Mouse (Mus musculus) CH12.LX (cell line): ENCODE measurements around the gene Socs1. TPM values are rescaled to one million over a fixed set of nuclear protein-coding genes. Genes with fewer than 3 reads are reported as not detected.

Experiments
- DNase-seq: peaks from one replicate; pipeline ENCODE4 v3.0.0-alpha.2; 2013; ENCODE audit errors: extremely low read depth
- H3K27ac ChIP-seq: 2 replicates; pipeline ENCODE4 v1.5.1; 2012; ENCODE audit warnings: low read depth, mild to moderate bottlenecking, control low read depth, moderate library complexity; ENCODE audit not compliant: insufficient read depth
- H3K27me3 ChIP-seq: replicated peaks from 2 replicates; pipeline ENCODE3; 2012; ENCODE audit warnings: inconsistent platforms
- H3K36me3 ChIP-seq, 2 experiments: replicated peaks in 1 of 2; 2 replicates each; pipeline versions ENCODE3 to v1.6.1; 2012; ENCODE audit warnings: inconsistent platforms in 1 of 2, low read length in 1 of 2, mild to moderate bottlenecking in 1 of 2, mixed read lengths in 1 of 2, moderate library complexity in 1 of 2; ENCODE audit not compliant: control insufficient read depth in 1 of 2, insufficient read depth in 1 of 2
- H3K4me1 ChIP-seq, 2 experiments: 2 replicates each; pipeline ENCODE4 v1.6.1; 2012; ENCODE audit warnings: inconsistent platforms in 1 of 2, moderate library complexity in 1 of 2; ENCODE audit not compliant: insufficient read depth in 2 of 2, control insufficient read depth in 1 of 2
- H3K4me2 ChIP-seq: 2 replicates; pipeline ENCODE4 v1.6.1; 2012; ENCODE audit warnings: low read depth, mild to moderate bottlenecking, control low read depth; ENCODE audit not compliant: poor library complexity, insufficient read depth, severe bottlenecking
- H3K4me3 ChIP-seq, 3 experiments: fragments of 150-350 bp in 1 of 3; sonication (generic) in 1 of 3; replicated peaks in 1 of 3; 2 replicates each; pipeline versions ENCODE3 to v1.5.1; 2011 to 2012; ENCODE audit warnings: low read depth in 2 of 3, low read length in 2 of 3, mild to moderate bottlenecking in 2 of 3, moderate library complexity in 2 of 3, control low read depth in 1 of 3, improper control_type of control experiment in 1 of 3, inconsistent platforms in 1 of 3, mixed read lengths in 1 of 3; ENCODE audit not compliant: poor library complexity in 1 of 3
- H3K79me2 ChIP-seq: replicated peaks from 2 replicates; pipeline ENCODE4 v1.6.1; 2012; ENCODE audit warnings: mild to moderate bottlenecking, moderate library complexity; ENCODE audit not compliant: control insufficient read depth, poor library complexity, insufficient read depth, severe bottlenecking; ENCODE audit errors: extremely low read depth
- H3K9ac ChIP-seq: 2 replicates; pipeline ENCODE4 v1.6.1; 2012; ENCODE audit warnings: low read depth, mild to moderate bottlenecking, control low read depth, moderate library complexity; ENCODE audit not compliant: insufficient read depth
- H3K9me3 ChIP-seq: replicated peaks from 2 replicates; pipeline ENCODE3; 2012; ENCODE audit warnings: low read length, inconsistent platforms, mixed read lengths
- BHLHE40 ChIP-seq: IDR thresholded peaks from 2 replicates; pipeline ENCODE4 v1.6.1; 2011; ENCODE audit warnings: mild to moderate bottlenecking, low read depth, low read length, improper control_type of control experiment
- CTCF ChIP-seq, 2 experiments: IDR thresholded peaks in 1 of 2; conservative IDR thresholded peaks in 1 of 2; 2 replicates each; pipeline ENCODE4 v1.5.1; 2011 to 2012; ENCODE audit warnings: low read depth in 2 of 2, low read length in 2 of 2, improper control_type of control experiment in 1 of 2, inconsistent platforms in 1 of 2, mild to moderate bottlenecking in 1 of 2, moderate library complexity in 1 of 2
- GABPA ChIP-seq: IDR thresholded peaks from 2 replicates; pipeline ENCODE4 v1.6.1; 2012; ENCODE audit warnings: low read depth, low read length, improper control_type of control experiment, inconsistent platforms; ENCODE audit not compliant: insufficient replicate concordance
- HCFC1 ChIP-seq: IDR thresholded peaks from 2 replicates; pipeline ENCODE4 v1.6.1; 2012; ENCODE audit warnings: low read depth, mild to moderate bottlenecking, inconsistent platforms, low read length, improper control_type of control experiment
- JUN ChIP-seq: IDR thresholded peaks from 2 replicates; pipeline ENCODE4 v1.6.1; 2011; ENCODE audit warnings: low read depth, mild to moderate bottlenecking, low read length, improper control_type of control experiment, moderate library complexity; ENCODE audit not compliant: insufficient read depth
- JUND ChIP-seq: conservative IDR thresholded peaks from 2 replicates; pipeline ENCODE4 v1.6.1; 2011; ENCODE audit warnings: low read depth, low read length, improper control_type of control experiment
- MAX ChIP-seq: IDR thresholded peaks from 2 replicates; pipeline ENCODE4 v1.6.1; 2011; ENCODE audit warnings: low read length, improper control_type of control experiment
- MAZ ChIP-seq: IDR thresholded peaks from 2 replicates; pipeline ENCODE4 v1.6.1; 2012; ENCODE audit warnings: low read depth, mild to moderate bottlenecking, inconsistent platforms, low read length, improper control_type of control experiment, moderate library complexity
- MXI1 ChIP-seq: IDR thresholded peaks from 2 replicates; pipeline ENCODE4 v1.6.1; 2011; ENCODE audit warnings: mild to moderate bottlenecking, low read depth, low read length, improper control_type of control experiment
- MYC ChIP-seq: IDR thresholded peaks from 2 replicates; pipeline ENCODE4 v1.6.1; 2011; ENCODE audit warnings: low read depth, mild to moderate bottlenecking, improper control_type of control experiment, low read length
- NRF1 ChIP-seq: IDR thresholded peaks from 2 replicates; pipeline ENCODE4 v1.6.1; 2014; ENCODE audit warnings: low read depth, mild to moderate bottlenecking, inconsistent platforms, low read length, improper control_type of control experiment, moderate library complexity
- SIN3A ChIP-seq: IDR thresholded peaks from 2 replicates; pipeline ENCODE4 v1.6.1; 2012; ENCODE audit warnings: low read length, improper control_type of control experiment, inconsistent platforms
- SMC3 ChIP-seq: IDR thresholded peaks from 2 replicates; pipeline ENCODE4 v1.6.1; 2011; ENCODE audit warnings: low read depth, low read length, improper control_type of control experiment
- TBP ChIP-seq: conservative IDR thresholded peaks from 2 replicates; pipeline ENCODE4 v1.6.1; 2011; ENCODE audit warnings: low read depth, low read length, improper control_type of control experiment
- UBTF ChIP-seq: IDR thresholded peaks from 2 replicates; pipeline ENCODE4 v1.6.1; 2012; ENCODE audit warnings: low read depth, mild to moderate bottlenecking, inconsistent platforms, low read length, improper control_type of control experiment, moderate library complexity
- USF2 ChIP-seq: conservative IDR thresholded peaks from 2 replicates; pipeline ENCODE4 v1.6.1; 2011; ENCODE audit warnings: low read depth, low read length, improper control_type of control experiment
- ZKSCAN1 ChIP-seq: IDR thresholded peaks from 2 replicates; pipeline ENCODE4 v1.6.1; 2012; ENCODE audit warnings: low read depth, inconsistent platforms, low read length, improper control_type of control experiment, borderline replicate concordance
- ZMIZ1 ChIP-seq: IDR thresholded peaks from 2 replicates; pipeline ENCODE4 v1.6.1; 2012; ENCODE audit warnings: low read depth, mild to moderate bottlenecking, inconsistent platforms, low read length, improper control_type of control experiment
- dilution Hi-C: fragments of 300-500 bp; cut with MboI; formaldehyde crosslinking; loops from 2 replicates; pipeline ENCODE4 v1.14.3; 2020; ENCODE audit warnings: low sequenced_read_pairs; ENCODE audit not compliant: extremely low pct_unique_long_range_greater_than_20kb, extremely low pct_ligation_motif_present
- in situ Hi-C: fragments of 300-500 bp; cut with MboI; formaldehyde crosslinking; loops from 3 replicates; pipeline ENCODE4 v1.14.3; 2019; ENCODE audit warnings: low sequenced_read_pairs, low pct_ligation_motif_present, low pct_unique_long_range_greater_than_20kb, mixed read lengths
- polyA plus RNA-seq: library from polyadenylated mRNA; unstranded; fragments of >175 nt; gene quantifications from 2 replicates; pipeline ENCODE4 v1.2.1, GENCODE M21; 2012; ENCODE audit warnings: low read depth; ENCODE audit not compliant: insufficient read length
- total RNA-seq, 2 experiments: library from RNA; depleted of rRNA; stranded (reverse); fragments of 300-350 nt in 1 of 2; fragments of >200 nt in 1 of 2; gene quantifications; 2 replicates each; pipeline ENCODE4 v1.2.3; 2012 to 2014

Socs1 gene
- total and polyA plus RNA-seq, 3 experiments, result 18.8 to 29.1 (median 27.6) TPM

DNA sequence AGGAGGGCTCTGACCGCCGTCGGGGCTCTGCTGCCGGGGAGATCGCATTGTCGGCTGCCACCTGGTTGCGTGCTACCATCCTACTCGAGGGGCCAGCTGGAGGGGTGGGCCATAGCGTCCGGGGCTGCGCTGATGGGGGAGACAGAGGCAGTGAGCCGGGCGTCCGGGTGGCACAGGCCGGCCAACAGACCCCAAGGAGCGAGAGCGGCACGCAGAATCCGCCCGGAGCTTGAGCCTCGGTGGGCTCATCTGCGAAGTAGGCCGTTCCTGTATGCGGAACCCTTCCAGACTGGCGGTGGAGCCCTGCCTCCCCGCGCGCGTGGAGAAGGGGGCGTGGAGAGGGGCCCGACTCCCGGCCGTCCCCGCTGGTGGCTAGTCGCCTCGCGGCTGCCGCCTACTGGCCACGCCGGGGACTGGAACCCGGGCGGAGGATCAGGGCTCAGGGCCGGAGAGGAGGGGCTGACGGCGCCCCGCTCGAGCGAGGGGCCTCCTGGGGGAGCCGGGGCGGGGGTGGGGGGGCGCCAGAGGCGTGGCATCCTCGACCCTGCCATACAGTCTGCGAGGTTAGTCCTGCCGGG lies 454 bp downstream of the Socs1 start (continued):
- TF ChIP-seq TBP (peak; percentile 64; the same call in 1 of the 2 replicates), SIN3A (peak; percentile 81; the same call in 1 of the 2 replicates), ZKSCAN1 (no peak), GABPA (no peak), USF2 (no peak), JUND (no peak), SMC3 (peak; percentile 88), BHLHE40 (peak; percentile 18; the same call in 1 of the 2 replicates), NRF1 (no peak)
- TF ChIP-seq, all 38 proteins: peak for 21

DNA sequence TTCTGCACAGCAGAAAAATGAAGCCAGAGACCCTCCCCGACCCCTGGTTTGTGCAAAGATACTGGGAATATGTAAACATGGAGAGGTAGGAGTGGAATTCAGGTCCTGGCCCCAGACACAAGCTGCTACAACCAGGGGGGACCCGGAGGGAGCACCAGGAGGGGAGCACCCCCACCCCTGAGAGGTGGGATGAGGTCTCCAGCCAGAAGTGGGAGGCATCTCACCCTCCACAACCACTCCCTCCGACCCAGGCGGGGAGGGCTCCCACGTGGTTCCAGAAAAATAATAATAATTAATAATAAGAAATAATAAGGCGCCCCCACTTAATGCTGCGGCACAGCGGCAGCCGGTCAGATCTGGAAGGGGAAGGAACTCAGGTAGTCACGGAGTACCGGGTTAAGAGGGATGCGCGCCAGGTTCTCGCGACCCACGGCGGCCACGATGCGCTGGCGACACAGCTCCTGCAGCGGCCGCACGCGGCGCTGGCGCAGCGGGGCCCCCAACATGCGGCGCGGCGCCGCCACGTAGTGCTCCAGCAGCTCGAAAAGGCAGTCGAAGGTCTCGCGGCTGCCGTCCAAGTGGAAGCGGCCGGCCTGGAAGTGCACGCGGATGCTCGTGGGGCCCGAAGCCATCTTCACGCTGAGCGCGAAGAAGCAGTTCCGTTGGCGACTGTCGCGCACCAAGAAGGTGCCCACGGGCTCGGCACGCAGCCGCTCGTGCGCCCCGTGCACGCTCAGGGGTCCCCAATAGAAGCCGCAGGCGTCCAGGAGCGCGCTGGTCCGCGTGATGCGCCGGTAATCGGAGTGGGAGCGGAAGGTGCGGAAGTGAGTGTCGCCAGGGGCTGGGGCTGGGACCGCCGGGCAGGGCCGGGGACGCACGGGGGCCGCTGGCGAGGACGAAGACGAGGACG lies 1.2 kb downstream of the Socs1 start:
- peak overlapping the region; percentile 89 for H3K27ac ChIP-seq
- H3K9me3 ChIP-seq, result no peaks in the 10 kb centered on the region
- no peaks in the 10 kb centered on the region for H3K27me3 ChIP-seq
- in situ Hi-C loops, result loop anchor here (5.0 kb wide), 1 partner anchor 37 kb away; no protein-coding TSS in a partner anchor
- TF ChIP-seq SIN3A (0 out of 2 replicates have a peak, but pooled peaks have one; percentile 62), UBTF (0 out of 2 replicates have a peak, but pooled peaks have one; percentile 53), MAZ (0 out of 2 replicates have a peak, but pooled peaks have one; percentile 22), BHLHE40 (peak; percentile 78), ZMIZ1 (peak; percentile 76; the same call in 1 of the 2 replicates), JUN (no peak), MXI1 (peak; percentile 79), CTCF (conservative IDR thresholded peaks at IDR 0.05 in 1 of 2, IDR thresholded peaks at IDR 0.05 in 1 of 2; ENCODE audit: low read depth in 2 of 2, low read length in 2 of 2) (peak in 1 of 2 experiments; percentile 36; a peak in 2 of 4 replicates), HCFC1 (no peak), MAX (peak; percentile 33), MYC (peak; percentile 56; the same call in 1 of the 2 replicates)
- TF ChIP-seq, all 38 proteins: peak for 9
- peaks cover 35 to 59% of the 10 kb centered on the region in 2 experiments for H3K4me1 ChIP-seq
- peaks cover 0 to 24% of the 10 kb centered on the region in 2 experiments for H3K36me3 ChIP-seq
- peaks cover 16% of the 10 kb centered on the region for H3K79me2 ChIP-seq
- peak overlapping the region; percentile 84 to 99 (median 96) for H3K4me3 ChIP-seq
- peak overlapping the region; percentile 89 for H3K9ac ChIP-seq
- DNase-seq, result peak; percentile 38
- dilution Hi-C loops, result no loop called here
- H3K4me2 ChIP-seq, result peak overlapping the region; percentile 52
